Mouse (Mus musculus) ES-Bruce4 (cell line): ENCODE results near the gene Dchs2. TPM values are rescaled to one million over a fixed set of nuclear protein-coding genes. Genes with fewer than 3 reads are reported as not detected.

Experiments
- H3K27ac ChIP-seq: 2 replicates; pipeline ENCODE4 v1.5.1; 2012; ENCODE audit warnings: low read length, inconsistent platforms; ENCODE audit not compliant: insufficient read depth
- H3K27me3 ChIP-seq: 2 replicates; pipeline ENCODE4 v1.6.1; 2012; ENCODE audit warnings: mild to moderate bottlenecking, low read length, inconsistent platforms; ENCODE audit not compliant: control insufficient read depth, poor library complexity, insufficient read depth, severe bottlenecking
- H3K36me3 ChIP-seq: 2 replicates; pipeline ENCODE4 v1.6.1; 2012; ENCODE audit warnings: inconsistent platforms, mild to moderate bottlenecking, low read length, moderate library complexity; ENCODE audit not compliant: control insufficient read depth, poor library complexity, insufficient read depth, severe bottlenecking
- H3K4me1 ChIP-seq: one replicate; pipeline ENCODE4 v1.8.1; 2011; ENCODE audit warnings: low read length; ENCODE audit not compliant: control insufficient read depth, insufficient read depth
- H3K4me3 ChIP-seq: 2 replicates; pipeline ENCODE4 v1.5.1; 2011; ENCODE audit warnings: low read depth, mild to moderate bottlenecking, low read length
- H3K9ac ChIP-seq: 2 replicates; pipeline ENCODE4 v1.6.1; 2012; ENCODE audit warnings: low read depth, mild to moderate bottlenecking, inconsistent platforms; ENCODE audit not compliant: poor library complexity, severe bottlenecking
- H3K9me3 ChIP-seq: replicated peaks from 2 replicates; pipeline ENCODE4 v1.6.1; 2012; ENCODE audit warnings: mild to moderate bottlenecking, low read length, inconsistent platforms; ENCODE audit not compliant: control insufficient read depth, poor library complexity, insufficient read depth, severe bottlenecking
- CTCF ChIP-seq: IDR thresholded peaks from one replicate; pipeline ENCODE4 v1.8.1; 2011; ENCODE audit warnings: low read depth, low read length
- EP300 ChIP-seq: IDR thresholded peaks from 2 replicates; pipeline ENCODE4 v1.6.1; 2011; ENCODE audit warnings: low read depth, low read length; ENCODE audit not compliant: insufficient read depth
- POLR2A ChIP-seq: IDR thresholded peaks from one replicate; pipeline ENCODE4 v1.8.1; 2011; ENCODE audit warnings: low read length; ENCODE audit not compliant: insufficient read depth
- polyA plus RNA-seq: library from polyadenylated mRNA; stranded (reverse); fragments of >200 nt; gene quantifications from 2 replicates; pipeline ENCODE4 v1.2.4, GENCODE M21; 2011; ENCODE audit warnings: low read depth; ENCODE audit not compliant: missing spikeins, insufficient read depth, insufficient read length

Gene Dchs2
- polyA plus RNA-seq, 1 experiment = 0.18 TPM

GRCm38 (mm10) chr3:83147273-83148054, 19.7 kb downstream of the Dchs2 start:
- H3K4me1 ChIP-seq = no peaks in the 10 kb centered on the region
- no peak overlapping the region for H3K27ac ChIP-seq
- no peak overlapping the region for H3K9ac ChIP-seq
- no peak overlapping the region for H3K4me3 ChIP-seq
- TF ChIP-seq POLR2A (no peak), EP300 (no peak), CTCF (no peak)
- no peaks in the 10 kb centered on the region for H3K27me3 ChIP-seq
- H3K9me3 ChIP-seq = no peaks in the 10 kb centered on the region
- no peaks in the 10 kb centered on the region for H3K36me3 ChIP-seq

GRCm38 (mm10) chr3:83148055-83148447, 20.3 kb downstream of the Dchs2 start:
- no peak for TF ChIP-seq EP300
- TF ChIP-seq POLR2A = no peak
- TF ChIP-seq CTCF = no peak
- Histone ChIP-seq H3K9ac (no peak overlapping the region), H3K9me3 (no peaks in the 10 kb centered on the region), H3K27me3 (no peaks in the 10 kb centered on the region), H3K27ac (no peak overlapping the region), H3K36me3 (no peaks in the 10 kb centered on the region), H3K4me3 (no peak overlapping the region), H3K4me1 (no peaks in the 10 kb centered on the region)

GRCm38 (mm10) chr3:83148508-83148907, 20.8 kb downstream of the Dchs2 start:
- Histone ChIP-seq H3K36me3 (no peaks in the 10 kb centered on the region), H3K27me3 (no peaks in the 10 kb centered on the region), H3K4me3 (no peak overlapping the region), H3K27ac (no peak overlapping the region), H3K9ac (no peak overlapping the region), H3K4me1 (no peaks in the 10 kb centered on the region), H3K9me3 (no peaks in the 10 kb centered on the region)
- TF ChIP-seq CTCF (no peak), EP300 (no peak), POLR2A (no peak)

- Histone ChIP-seq H3K4me3 (no peak overlapping the region), H3K27me3 (no peaks in the 10 kb centered on the region), H3K9me3 (no peaks in the 10 kb centered on the region), H3K27ac (no peak overlapping the region), H3K9ac (no peak overlapping the region), H3K4me1 (no peaks in the 10 kb centered on the region), H3K36me3 (no peaks in the 10 kb centered on the region)
- TF ChIP-seq POLR2A (no peak), CTCF (no peak), EP300 (no peak)
Observed at GRCm38 (mm10) chr3:83155600-83155999, 27.9 kb downstream of the Dchs2 start.

GRCm38 (mm10) chr3:83156165-83156564, 28.4 kb downstream of the Dchs2 start:
- Histone ChIP-seq H3K4me3 (no peak overlapping the region), H3K27ac (no peak overlapping the region), H3K9me3 (no peaks in the 10 kb centered on the region), H3K4me1 (no peaks in the 10 kb centered on the region), H3K27me3 (no peaks in the 10 kb centered on the region), H3K36me3 (no peaks in the 10 kb centered on the region), H3K9ac (no peak overlapping the region)
- TF ChIP-seq CTCF (no peak), POLR2A (no peak), EP300 (no peak)

GRCm38 (mm10) chr3:83161542-83162231, 33.9 kb downstream of the Dchs2 start:
- H3K9ac ChIP-seq = no peak overlapping the region
- no peaks in the 10 kb centered on the region for H3K4me1 ChIP-seq
- H3K27me3 ChIP-seq = no peaks in the 10 kb centered on the region
- no peaks in the 10 kb centered on the region for H3K9me3 ChIP-seq
- no peaks in the 10 kb centered on the region for H3K36me3 ChIP-seq
- H3K27ac ChIP-seq = no peak overlapping the region
- no peak for TF ChIP-seq CTCF
- TF ChIP-seq EP300 = no peak
- no peak for TF ChIP-seq POLR2A
- H3K4me3 ChIP-seq = no peak overlapping the region
